Mouse (Mus musculus): ENCODE measurements around the gene Ceacam16. TPM values are rescaled to one million over a fixed set of nuclear protein-coding genes. Genes with fewer than 3 reads are reported as not detected.
A peak's percentile ranks its signal among the peaks of the same experiment; 100 is the strongest.

The Ceacam16 gene
- polyA plus RNA-seq, 1 experiment from 2014 or later, result not detected

DNA sequence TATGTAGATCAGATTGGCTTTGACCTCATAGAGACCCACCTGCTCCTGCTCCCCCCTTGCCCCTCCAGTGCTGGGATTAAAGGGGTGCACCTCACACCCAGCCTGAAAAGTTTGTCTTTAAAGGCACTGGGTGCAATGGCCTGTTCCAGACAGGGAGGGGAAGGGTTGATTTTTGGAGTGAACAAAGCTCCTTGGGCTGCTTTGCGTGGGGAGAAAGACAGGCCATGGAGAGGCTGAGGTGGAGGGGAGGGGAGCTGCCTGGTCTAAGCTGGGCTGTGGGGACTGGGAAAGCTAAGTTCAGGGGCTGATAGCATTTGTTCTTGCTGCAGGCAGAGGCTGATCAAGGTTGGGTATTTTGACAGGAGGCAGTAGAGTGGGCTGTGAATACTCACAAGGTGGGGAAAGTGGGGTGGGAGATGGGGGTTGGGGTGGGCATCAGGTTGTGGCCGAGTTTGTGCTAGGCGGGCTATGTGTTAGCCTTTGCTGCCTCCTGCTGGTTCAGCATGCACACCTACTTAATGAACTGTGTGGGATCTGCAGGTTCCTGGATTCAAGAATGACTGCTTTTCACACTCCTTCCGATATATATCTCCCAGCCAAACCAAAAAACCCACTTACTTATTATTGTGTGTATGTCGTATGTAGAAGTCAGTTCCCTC lies 11.0 kb upstream of the Ceacam16 start:
- H3K36me3 ChIP-seq (ENCODE audit: control insufficient read depth, insufficient read depth, low read length), result no peaks in the 10 kb centered on the region
- ATAC-seq (ENCODE audit: insufficient number of reproducible peaks, low FRiP score, low TSS enrichment, low read depth) (no peak), DNase-seq (ENCODE audit: low spot score) (peak; percentile 46)
- H3K27me3 ChIP-seq (ENCODE audit: control insufficient read depth, insufficient read depth, low read length), result no peaks in the 10 kb centered on the region
- H3K9ac ChIP-seq (ENCODE audit: low read length), result no peak overlapping the region
- H3K4me1 ChIP-seq (ENCODE audit: control insufficient read depth, insufficient read depth, low read length), result no peaks in the 10 kb centered on the region
- H3K9me3 ChIP-seq (ENCODE audit: control insufficient read depth, low read length), result no peaks in the 10 kb centered on the region
- no peak overlapping the region for H3K4me3 ChIP-seq (ENCODE audit: low read depth, low read length)
- no peak overlapping the region for H3K4me2 ChIP-seq (ENCODE audit: low read depth, severe bottlenecking)
- WGBS, result 55% methylated on average over 5 of the region's 5 CpGs
- no peak overlapping the region for H3K27ac ChIP-seq (replicated peaks; ENCODE audit: low read depth, low read length)

DNA sequence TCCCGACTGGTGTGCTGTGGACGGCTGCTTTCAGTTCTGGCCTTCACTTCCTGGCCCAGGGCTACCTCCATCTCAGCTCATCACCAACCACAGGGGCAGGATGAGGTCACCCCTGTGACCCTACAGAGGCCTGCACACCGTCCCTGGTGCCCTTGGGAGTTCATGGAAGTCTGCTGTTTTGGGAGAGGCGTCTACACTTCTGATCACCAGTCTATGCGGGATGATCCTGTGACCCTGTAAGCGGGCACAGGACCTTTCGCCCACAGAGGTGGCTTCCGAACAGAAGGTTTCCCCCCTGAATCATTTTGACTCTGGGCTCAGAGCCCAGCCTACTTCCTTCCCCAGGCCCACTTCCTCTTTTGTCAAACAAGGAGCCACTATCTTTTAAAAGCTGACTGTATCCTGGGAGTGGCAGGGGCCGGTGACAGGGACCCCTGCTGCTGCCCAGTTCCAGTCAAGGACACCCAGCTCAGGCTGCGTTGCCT lies 10.1 kb upstream of the Ceacam16 start:
- Histone ChIP-seq H3K36me3 (ENCODE audit: control insufficient read depth, insufficient read depth, low read length) (no peaks in the 10 kb centered on the region), H3K4me3 (ENCODE audit: low read depth, low read length) (no peak overlapping the region), H3K27me3 (ENCODE audit: control insufficient read depth, insufficient read depth, low read length) (no peaks in the 10 kb centered on the region), H3K9me3 (ENCODE audit: control insufficient read depth, low read length) (no peaks in the 10 kb centered on the region), H3K27ac (replicated peaks; ENCODE audit: low read depth, low read length) (no peak overlapping the region), H3K9ac (ENCODE audit: low read length) (no peak overlapping the region), H3K4me2 (ENCODE audit: low read depth, severe bottlenecking) (no peak overlapping the region), H3K4me1 (ENCODE audit: control insufficient read depth, insufficient read depth, low read length) (no peaks in the 10 kb centered on the region)
- no peak for ATAC-seq (ENCODE audit: insufficient number of reproducible peaks, low FRiP score, low TSS enrichment, low read depth)
- no peak for DNase-seq (ENCODE audit: low spot score)
- WGBS, result 71% methylated on average over 10 of the region's 10 CpGs

DNA sequence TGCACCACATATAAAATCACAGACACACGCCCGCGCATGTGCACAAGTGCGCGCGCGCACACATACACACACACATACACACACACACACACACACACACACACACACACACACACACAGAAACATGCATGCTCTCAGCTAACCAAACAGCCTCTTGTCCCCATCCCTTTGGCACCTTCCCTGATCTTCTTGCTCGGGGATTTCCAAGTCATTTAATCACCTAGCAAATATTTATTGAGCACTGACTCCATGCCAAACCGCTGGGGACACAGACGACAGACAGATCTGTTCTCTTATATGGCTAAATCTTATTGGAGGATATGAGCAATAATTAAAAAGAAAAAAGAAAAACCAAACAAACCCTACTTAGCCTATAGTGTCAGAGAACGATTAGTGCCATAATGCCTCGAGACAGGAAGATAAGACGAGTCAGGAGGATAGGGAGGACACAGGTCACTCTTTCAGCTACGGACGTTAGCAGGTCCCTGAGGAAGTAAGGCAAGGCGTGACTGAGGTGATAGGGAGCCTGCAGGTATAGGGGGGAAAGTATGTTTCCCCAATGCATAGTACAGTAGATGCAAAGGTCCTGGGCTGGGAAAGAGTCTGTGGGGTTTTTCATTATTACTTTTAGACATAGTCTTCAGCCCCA lies 6.8 kb upstream of the Ceacam16 start:
- DNase-seq (ENCODE audit: low spot score), result no peak
- H3K27ac ChIP-seq (replicated peaks; ENCODE audit: low read depth, low read length), result no peak overlapping the region
- H3K4me2 ChIP-seq (ENCODE audit: low read depth, severe bottlenecking), result no peak overlapping the region
- WGBS, result 89% methylated on average over 16 of the region's 16 CpGs
- H3K4me1 ChIP-seq (ENCODE audit: control insufficient read depth, insufficient read depth, low read length), result no peaks in the 10 kb centered on the region
- H3K9ac ChIP-seq (ENCODE audit: low read length), result no peak overlapping the region
- H3K4me3 ChIP-seq (ENCODE audit: low read depth, low read length), result no peak overlapping the region
- no peaks in the 10 kb centered on the region for H3K9me3 ChIP-seq (ENCODE audit: control insufficient read depth, low read length)
- no peaks in the 10 kb centered on the region for H3K27me3 ChIP-seq (ENCODE audit: control insufficient read depth, insufficient read depth, low read length)
- ATAC-seq (ENCODE audit: insufficient number of reproducible peaks, low FRiP score, low TSS enrichment, low read depth), result no peak
- H3K36me3 ChIP-seq (ENCODE audit: control insufficient read depth, insufficient read depth, low read length), result no peaks in the 10 kb centered on the region

DNA sequence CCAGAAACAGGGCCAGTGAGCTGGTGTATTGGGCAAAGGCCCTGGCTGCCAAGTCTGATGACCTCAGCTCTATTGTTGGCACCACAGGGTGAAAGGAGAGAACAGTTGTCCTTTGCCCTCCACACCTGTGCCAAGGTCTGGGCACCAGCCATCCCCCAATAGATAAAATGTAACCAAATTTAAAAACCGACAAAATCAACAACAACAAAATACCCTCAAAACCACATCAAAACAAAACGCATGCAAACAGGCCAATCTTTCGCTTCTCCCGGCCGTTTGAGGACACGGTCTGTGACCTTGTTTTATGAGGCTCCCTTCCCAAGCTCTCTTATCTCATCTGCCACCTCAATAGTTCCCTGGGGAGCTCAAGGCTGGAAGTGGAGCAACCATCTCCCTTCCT lies 5.4 kb upstream of the Ceacam16 start:
- Histone ChIP-seq H3K27ac (replicated peaks; ENCODE audit: low read depth, low read length) (no peak overlapping the region), H3K9ac (ENCODE audit: low read length) (no peak overlapping the region), H3K36me3 (ENCODE audit: control insufficient read depth, insufficient read depth, low read length) (no peaks in the 10 kb centered on the region), H3K4me1 (ENCODE audit: control insufficient read depth, insufficient read depth, low read length) (no peaks in the 10 kb centered on the region), H3K4me3 (ENCODE audit: low read depth, low read length) (no peak overlapping the region), H3K9me3 (ENCODE audit: control insufficient read depth, low read length) (no peaks in the 10 kb centered on the region), H3K4me2 (ENCODE audit: low read depth, severe bottlenecking) (no peak overlapping the region), H3K27me3 (ENCODE audit: control insufficient read depth, insufficient read depth, low read length) (no peaks in the 10 kb centered on the region)
- no peak for DNase-seq (ENCODE audit: low spot score)
- 90% methylated on average over 6 of the region's 6 CpGs for WGBS
- ATAC-seq (ENCODE audit: insufficient number of reproducible peaks, low FRiP score, low TSS enrichment, low read depth), result no peak

DNA sequence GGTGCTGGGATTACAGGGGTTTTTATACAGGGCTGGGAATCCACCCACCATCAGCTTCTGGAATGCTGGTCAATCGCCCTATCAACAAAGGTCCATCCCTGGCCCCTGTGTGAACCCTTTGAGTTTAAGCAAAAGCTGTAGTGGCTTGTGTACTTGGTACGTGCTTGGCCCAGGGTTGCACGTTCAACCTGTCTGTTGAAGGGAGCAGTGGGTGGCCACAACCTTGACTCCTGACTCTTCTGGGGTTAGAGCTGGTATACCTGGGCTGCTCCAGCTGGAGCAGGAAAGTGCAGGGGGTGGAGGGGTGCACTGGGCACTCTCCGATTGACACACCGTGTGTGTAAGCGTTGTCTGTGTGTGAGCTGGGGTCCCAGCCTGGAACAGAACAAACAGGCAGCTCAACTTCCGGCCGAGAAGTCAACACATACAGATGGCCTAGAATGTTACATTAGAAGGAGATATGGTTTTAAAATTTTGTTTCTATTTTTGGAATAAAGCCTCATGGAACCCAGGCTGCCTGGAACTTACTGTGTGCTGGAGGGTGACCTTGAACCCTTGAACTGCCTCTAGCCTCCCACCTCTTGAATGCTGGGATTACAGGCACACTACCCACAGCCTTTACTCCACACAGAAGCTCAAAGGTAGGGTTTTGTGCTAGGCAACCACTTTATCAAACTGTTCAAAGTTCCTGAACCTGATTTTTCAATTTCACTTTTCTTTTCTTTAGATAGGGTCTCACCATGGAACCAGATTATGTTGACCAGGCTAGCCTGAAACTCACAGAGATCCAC lies 4.3 kb upstream of the Ceacam16 start:
- no peaks in the 10 kb centered on the region for H3K9me3 ChIP-seq (ENCODE audit: control insufficient read depth, low read length)
- no peak overlapping the region for H3K9ac ChIP-seq (ENCODE audit: low read length)
- H3K27me3 ChIP-seq (ENCODE audit: control insufficient read depth, insufficient read depth, low read length), result no peaks in the 10 kb centered on the region
- DNase-seq (ENCODE audit: low spot score) (no peak), ATAC-seq (ENCODE audit: insufficient number of reproducible peaks, low FRiP score, low TSS enrichment, low read depth) (no peak)
- no peaks in the 10 kb centered on the region for H3K4me1 ChIP-seq (ENCODE audit: control insufficient read depth, insufficient read depth, low read length)
- H3K27ac ChIP-seq (replicated peaks; ENCODE audit: low read depth, low read length), result no peak overlapping the region
- H3K4me2 ChIP-seq (ENCODE audit: low read depth, severe bottlenecking), result no peak overlapping the region
- no peaks in the 10 kb centered on the region for H3K36me3 ChIP-seq (ENCODE audit: control insufficient read depth, insufficient read depth, low read length)
- WGBS, result 81% methylated on average over 8 of the region's 8 CpGs
- H3K4me3 ChIP-seq (ENCODE audit: low read depth, low read length), result no peak overlapping the region

DNA sequence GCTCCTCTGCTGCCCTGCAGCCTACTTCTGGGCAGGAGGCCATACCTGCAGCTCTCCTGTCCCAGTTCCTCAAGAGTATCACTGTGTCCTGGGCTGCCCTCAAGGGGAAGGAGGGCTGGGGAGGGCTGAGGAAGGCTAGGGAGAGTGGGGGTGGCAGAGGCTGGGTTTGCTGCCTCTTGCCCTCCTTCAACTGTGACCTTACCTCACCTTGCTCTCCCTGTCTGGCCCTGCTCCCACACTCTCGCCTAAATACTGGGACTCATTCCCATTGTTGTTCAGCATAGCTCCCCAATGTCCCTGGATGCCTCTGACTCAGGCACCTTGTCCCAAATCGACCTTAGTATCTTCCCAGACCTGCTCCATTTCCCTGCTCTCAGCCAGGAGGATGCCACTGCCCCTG lies 3.1 kb upstream of the Ceacam16 start:
- no peak overlapping the region for H3K4me3 ChIP-seq (ENCODE audit: low read depth, low read length)
- no peak overlapping the region for H3K27ac ChIP-seq (replicated peaks; ENCODE audit: low read depth, low read length)
- no peak overlapping the region for H3K9ac ChIP-seq (ENCODE audit: low read length)
- no peak overlapping the region for H3K4me2 ChIP-seq (ENCODE audit: low read depth, severe bottlenecking)
- H3K27me3 ChIP-seq (ENCODE audit: control insufficient read depth, insufficient read depth, low read length), result no peaks in the 10 kb centered on the region
- no peak for DNase-seq (ENCODE audit: low spot score)
- no peaks in the 10 kb centered on the region for H3K9me3 ChIP-seq (ENCODE audit: control insufficient read depth, low read length)
- no peak for ATAC-seq (ENCODE audit: insufficient number of reproducible peaks, low FRiP score, low TSS enrichment, low read depth)
- no peaks in the 10 kb centered on the region for H3K4me1 ChIP-seq (ENCODE audit: control insufficient read depth, insufficient read depth, low read length)
- 45% methylated on average over 2 of the region's 2 CpGs for WGBS
- no peaks in the 10 kb centered on the region for H3K36me3 ChIP-seq (ENCODE audit: control insufficient read depth, insufficient read depth, low read length)

DNA sequence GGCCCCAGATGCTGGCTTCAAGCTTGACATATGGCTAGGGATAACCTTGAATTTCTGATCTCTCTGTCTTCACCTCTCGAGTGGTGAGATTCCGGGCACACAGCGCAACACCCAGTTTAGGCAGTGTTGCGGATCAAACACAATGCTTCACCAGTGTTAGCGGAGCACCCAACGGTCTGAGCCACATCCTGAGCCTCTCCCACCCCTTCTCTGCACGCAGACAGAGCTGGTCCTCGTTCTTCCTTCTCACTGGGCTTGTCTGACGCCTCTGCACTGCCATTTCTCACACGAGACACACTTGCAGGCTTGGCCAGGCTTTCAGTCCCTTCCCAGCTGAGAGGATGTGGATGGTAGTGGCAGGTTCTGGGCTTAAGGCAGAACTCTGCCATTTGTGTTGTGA lies 1.4 kb downstream of the Ceacam16 start:
- ATAC-seq (ENCODE audit: insufficient number of reproducible peaks, low FRiP score, low TSS enrichment, low read depth), result no peak
- WGBS, result 68% methylated on average over 10 of the region's 10 CpGs
- H3K27me3 ChIP-seq (ENCODE audit: control insufficient read depth, insufficient read depth, low read length), result 0 out of 2 replicates have a peak, but pooled peaks cover 2% of the 10 kb centered on the region
- no peak for DNase-seq (ENCODE audit: low spot score)
- no peak overlapping the region for H3K4me3 ChIP-seq (ENCODE audit: low read depth, low read length)
- no peaks in the 10 kb centered on the region for H3K4me1 ChIP-seq (ENCODE audit: control insufficient read depth, insufficient read depth, low read length)
- H3K36me3 ChIP-seq (ENCODE audit: control insufficient read depth, insufficient read depth, low read length), result no peaks in the 10 kb centered on the region
- H3K4me2 ChIP-seq (ENCODE audit: low read depth, severe bottlenecking), result no peak overlapping the region
- H3K9ac ChIP-seq (ENCODE audit: low read length), result no peak overlapping the region
- H3K27ac ChIP-seq (replicated peaks; ENCODE audit: low read depth, low read length), result no peak overlapping the region
- H3K9me3 ChIP-seq (ENCODE audit: control insufficient read depth, low read length), result no peaks in the 10 kb centered on the region

DNA sequence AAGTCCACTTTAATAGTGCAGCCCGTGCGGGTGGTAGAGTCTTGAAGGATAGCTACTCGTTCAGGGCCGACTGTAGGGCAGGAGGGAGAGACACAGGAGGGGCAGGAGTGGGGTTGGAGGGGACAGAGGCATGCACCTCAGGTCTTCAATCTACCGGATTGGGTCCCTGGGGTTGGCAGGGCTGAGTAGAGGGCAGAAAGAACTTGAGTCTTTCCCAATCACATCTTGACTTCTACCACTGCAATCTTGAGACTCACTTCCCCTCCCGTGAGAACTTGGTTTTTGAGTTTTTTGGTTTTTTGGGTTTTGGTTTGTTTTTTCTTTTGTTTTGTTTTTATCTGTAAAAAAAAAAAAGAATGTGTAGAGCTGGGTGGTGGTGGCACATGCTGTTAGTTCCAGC lies 4.8 kb downstream of the Ceacam16 start:
- 85% methylated on average over 6 of the region's 6 CpGs for WGBS
- H3K9me3 ChIP-seq (ENCODE audit: control insufficient read depth, low read length), result no peaks in the 10 kb centered on the region
- no peaks in the 10 kb centered on the region for H3K4me1 ChIP-seq (ENCODE audit: control insufficient read depth, insufficient read depth, low read length)
- no peak overlapping the region for H3K27ac ChIP-seq (replicated peaks; ENCODE audit: low read depth, low read length)
- ATAC-seq (ENCODE audit: insufficient number of reproducible peaks, low FRiP score, low TSS enrichment, low read depth), result no peak
- no peak overlapping the region for H3K4me3 ChIP-seq (ENCODE audit: low read depth, low read length)
- no peak overlapping the region for H3K4me2 ChIP-seq (ENCODE audit: low read depth, severe bottlenecking)
- H3K27me3 ChIP-seq (ENCODE audit: control insufficient read depth, insufficient read depth, low read length), result peaks cover 8% of the 10 kb centered on the region; the same call in 1 of the 2 replicates
- no peak for DNase-seq (ENCODE audit: low spot score)
- no peaks in the 10 kb centered on the region for H3K36me3 ChIP-seq (ENCODE audit: control insufficient read depth, insufficient read depth, low read length)
- H3K9ac ChIP-seq (ENCODE audit: low read length), result no peak overlapping the region

Data from limb, embryonic 11.5 days (tissue).